Mouse (Mus musculus): Measurements from ENCODE around the gene Zdhhc16.
"Not testable (repeated sequence)": the region's sequence is repeated elsewhere in the genome, so short reads cannot be mapped to it uniquely, and the experiment has no call there.

The Zdhhc16 gene

DNA sequence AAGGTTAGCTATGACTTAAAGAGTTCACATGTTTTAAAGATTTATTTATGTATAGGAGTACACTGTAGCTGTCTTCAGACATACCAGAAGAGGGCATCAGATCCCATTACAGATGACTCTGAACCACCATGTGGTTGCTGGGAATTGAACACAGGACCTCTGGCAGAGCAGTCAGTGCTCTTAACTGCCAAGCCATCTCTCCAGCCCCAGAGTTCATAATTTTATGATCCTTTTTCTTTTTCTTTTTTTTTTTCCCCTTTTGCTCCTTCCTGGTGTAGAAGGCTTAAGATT lies 18.7 kb upstream of the Zdhhc16 start:
- not testable (repeated sequence) for DNase-seq

DNA sequence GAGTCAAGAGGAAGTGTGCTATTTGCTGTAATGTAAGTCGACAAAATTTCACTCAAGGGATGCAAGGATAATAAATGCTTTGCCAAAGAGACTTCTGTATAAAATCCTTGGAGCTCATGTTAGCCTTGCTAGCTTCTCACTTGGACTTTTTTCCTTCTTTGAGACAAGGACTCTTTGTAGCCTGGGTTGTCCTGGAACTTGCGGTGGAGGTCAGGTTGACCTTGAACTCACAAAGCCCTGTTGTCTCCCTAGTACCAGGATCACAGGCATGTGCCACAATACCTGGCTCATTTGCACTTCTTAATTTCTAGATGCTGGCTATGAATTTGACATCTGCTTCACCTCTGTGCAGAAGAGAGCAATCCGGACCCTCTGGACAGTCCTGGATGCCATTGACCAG lies 18.0 kb upstream of the Zdhhc16 start:
- no peak for DNase-seq

DNA sequence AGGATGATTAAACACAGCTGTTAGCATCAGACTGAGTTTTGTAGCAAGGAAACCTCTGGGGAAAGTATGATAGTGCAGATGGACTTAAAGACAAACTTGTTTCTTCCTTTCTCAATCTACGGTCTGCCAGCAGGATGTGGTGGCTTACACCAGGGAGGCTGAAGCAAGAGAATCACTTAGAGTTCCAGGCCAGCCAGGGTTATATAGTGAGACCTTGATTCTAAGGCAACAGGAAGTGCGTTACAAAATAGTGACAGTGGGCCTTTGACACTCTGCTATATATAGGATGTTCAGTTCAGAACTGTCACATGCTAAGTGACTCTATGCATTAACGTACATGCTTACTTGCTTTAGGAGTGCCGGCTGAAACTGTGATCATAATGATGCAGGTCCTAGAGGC lies 16.4 kb upstream of the Zdhhc16 start:
- no peak for DNase-seq

DNA sequence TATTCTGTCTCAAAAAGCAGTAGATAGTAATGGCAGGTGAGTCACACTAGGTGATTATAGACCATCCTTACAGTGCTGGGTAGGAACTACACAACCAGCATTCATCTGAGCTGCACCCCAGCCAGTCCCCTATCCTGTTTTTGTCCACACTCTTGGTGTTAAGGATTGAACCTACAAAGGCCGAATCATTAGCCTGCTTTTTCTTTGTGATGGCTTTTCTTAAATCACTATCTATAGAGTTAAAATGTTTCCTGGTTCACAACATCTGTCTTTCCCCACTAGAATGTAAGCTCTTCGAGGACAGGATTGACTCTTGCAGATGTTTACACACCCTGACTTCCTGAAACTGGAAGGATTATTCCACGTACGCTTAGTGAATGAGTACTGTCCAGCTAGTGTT lies 13.8 kb upstream of the Zdhhc16 start:
- DNase-seq, result no peak

DNA sequence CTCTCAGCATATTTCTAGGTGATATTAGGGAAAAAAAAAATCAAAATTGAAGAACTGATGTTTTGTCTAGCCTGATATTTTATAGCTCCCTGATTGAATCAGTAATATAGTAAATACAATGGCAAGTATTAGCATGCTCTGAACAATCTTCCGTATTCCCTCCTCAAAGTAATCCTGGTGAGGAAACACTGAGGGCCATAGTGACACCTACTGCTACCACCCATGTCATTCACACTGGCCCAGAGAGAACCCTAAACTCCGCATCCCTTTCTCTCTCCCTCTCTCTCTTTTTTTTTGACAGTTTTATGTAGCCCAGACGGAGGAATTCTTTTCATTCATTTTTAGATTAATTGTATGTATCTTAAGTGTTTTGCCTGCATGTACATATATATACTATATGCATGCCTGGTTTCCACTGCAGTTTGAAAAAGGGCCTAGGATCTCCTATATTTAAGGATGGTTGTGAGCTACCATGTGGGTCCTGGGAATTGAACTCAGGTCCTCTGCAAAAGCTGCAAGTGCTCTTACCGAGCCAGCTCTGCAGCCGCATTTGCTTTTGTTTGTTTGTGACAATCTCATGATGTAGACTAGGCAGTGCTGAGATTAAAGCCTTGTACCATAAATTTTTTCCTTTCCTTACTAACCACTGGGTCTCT lies 12.7 kb upstream of the Zdhhc16 start:
- no peak for DNase-seq

DNA sequence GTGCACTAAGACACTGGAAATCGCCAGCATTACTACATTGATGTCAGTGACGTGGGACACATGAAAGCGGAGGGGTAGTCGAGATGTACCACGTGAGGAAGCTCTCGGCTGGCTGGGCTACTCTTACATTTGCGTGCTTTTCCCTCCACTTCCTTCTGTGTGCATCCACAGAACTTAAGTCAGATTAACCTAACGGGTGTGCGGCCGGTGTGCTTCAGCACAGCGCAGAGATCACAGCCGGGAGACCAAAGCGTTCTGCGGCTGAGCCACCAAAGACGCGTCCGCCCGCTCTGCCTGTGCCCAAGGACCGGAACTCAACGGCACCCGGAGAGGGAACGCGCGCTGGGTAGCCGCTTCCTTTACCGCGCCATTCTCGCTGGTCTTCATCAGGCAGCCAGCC lies 594 bp upstream of the Zdhhc16 start:
- DNase-seq, result no peak

DNA sequence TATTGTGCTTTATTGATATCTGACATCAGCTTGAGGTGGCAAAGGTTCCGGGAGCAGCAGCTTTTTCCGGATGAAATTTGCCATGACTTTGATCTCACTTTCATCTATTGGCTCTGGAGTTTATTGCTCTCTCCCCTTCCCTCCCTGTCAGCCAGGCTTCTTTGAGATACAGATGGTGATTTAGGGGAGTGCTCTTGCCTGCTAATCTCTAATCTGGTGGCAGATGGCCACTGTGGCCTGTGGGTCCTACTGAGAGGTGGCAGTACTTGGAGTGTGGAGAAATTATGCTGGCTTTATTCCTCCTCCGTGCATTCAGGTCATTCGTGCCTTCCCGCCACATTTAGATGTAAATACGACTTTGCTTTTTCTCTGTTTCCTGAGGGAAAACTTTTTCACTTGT lies 844 bp downstream of the Zdhhc16 start:
- no peak for DNase-seq

DNA sequence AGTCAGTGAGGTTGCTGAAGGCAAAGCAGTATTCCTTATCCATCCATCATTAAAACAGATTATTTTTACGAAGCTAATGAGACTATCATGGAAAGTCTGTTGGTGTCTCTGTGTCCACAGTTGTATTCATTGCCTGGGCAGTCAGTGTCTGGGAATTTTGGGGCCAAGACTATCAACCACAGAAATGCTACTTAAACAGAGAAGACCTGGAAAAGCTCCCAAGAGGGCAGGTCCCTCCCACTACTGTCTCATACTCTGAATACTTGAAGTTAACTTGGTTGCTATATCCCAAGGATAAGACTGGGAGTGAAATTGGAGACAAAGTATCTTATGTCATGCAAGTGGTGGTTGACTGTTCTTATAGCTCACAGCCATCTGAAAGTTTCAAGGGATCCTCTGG lies 2.6 kb downstream of the Zdhhc16 start:
- no peak for DNase-seq

DNA sequence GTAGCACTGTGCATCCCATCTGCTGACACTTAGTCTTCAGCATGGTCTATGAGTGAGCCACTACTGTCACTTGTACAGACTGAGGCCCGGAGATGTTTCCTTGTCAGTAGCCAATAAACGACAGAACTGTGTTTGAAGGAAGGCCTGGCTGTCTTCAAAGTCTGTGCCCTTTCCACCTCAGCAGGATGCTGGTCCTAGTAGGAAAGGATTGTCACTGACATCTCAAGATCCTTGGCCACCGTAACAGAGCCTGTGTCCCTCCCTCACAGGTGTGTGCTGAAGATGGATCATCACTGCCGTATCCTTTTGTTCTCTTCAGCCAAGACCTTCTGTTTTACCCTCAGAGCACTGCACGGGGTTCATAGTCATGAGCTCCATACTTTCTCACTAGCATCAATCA lies 5.3 kb downstream of the Zdhhc16 start:
- no peak for DNase-seq

DNA sequence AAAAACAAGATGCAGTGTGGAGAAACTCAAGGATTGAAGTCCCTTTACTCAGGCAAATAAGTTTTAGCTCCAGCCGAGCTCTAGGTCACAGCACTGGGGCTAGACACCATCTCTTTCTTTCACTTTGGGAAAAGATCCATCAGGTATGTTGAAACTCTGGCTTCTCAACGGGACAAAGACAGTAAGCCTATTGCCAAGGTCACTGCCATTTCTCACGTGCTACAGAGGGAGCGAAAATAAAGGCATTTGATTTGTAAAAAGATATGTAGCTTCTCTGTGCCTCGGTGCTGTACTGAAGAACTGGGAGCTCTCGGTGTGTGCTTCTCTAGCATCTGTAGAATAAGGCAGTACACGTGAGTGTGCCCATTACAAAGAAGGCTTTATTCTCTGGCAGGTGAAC lies 10.6 kb downstream of the Zdhhc16 start:
- no peak for DNase-seq

DNA sequence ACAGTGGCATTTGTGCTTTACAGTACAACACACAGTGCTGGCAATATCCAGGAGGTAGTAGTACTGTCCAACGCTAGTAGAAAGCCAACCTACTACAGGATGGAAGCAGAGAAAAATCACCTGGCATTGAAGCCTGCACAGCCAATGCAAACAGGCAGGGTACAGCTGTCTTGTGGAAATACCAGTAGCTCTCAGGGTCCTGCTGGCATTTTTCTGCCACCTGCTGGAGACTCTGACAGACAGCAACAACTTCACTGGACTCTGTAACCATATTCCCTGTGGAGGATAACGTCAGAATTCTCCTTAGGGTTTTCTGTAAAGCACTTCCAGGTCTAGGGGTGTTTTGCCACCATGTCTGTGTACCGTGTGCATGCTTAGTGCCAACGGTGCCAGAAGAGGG lies 19.0 kb downstream of the Zdhhc16 start:
- DNase-seq, result peak; percentile 22

DNA sequence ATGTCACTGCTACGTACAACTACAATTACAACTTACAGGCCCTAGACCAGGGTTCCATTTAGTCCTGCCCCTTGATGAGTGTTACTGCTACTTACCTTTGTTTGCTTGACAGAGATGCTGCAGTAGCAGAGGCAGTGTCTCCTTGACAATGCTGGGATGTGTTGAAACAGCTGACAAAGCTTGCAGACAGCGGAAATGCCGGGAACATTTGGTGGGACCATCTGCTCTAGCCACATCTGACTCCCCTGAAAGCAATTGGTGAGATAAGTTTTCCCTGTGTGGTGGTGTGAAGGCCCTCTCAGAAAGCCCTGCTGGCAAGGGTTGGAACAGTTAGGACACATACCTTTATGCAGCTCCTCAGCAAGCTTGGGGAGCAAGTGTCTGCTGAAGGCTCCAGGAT lies 20.3 kb downstream of the Zdhhc16 start:
- no peak for DNase-seq

DNA sequence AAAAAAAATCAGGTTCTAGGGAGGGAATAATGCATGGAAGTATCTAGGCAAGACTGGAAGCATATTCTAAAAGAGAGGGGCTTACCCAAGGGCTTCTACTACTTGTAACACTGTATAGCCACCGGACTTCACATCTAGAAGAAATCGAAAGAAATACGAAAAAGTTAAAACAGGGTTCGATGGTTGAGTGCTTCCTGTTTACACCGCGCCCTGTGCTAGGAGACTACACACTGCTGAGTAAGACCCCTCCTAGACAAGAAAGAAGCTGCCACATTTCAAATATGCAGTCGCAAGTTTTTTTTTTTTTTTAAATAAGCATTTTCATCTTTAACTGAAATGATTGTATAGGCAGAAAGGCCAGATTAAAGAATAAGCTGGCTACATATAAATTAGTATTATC lies 36.3 kb downstream of the Zdhhc16 start:
- DNase-seq, result peak; percentile 18

DNA sequence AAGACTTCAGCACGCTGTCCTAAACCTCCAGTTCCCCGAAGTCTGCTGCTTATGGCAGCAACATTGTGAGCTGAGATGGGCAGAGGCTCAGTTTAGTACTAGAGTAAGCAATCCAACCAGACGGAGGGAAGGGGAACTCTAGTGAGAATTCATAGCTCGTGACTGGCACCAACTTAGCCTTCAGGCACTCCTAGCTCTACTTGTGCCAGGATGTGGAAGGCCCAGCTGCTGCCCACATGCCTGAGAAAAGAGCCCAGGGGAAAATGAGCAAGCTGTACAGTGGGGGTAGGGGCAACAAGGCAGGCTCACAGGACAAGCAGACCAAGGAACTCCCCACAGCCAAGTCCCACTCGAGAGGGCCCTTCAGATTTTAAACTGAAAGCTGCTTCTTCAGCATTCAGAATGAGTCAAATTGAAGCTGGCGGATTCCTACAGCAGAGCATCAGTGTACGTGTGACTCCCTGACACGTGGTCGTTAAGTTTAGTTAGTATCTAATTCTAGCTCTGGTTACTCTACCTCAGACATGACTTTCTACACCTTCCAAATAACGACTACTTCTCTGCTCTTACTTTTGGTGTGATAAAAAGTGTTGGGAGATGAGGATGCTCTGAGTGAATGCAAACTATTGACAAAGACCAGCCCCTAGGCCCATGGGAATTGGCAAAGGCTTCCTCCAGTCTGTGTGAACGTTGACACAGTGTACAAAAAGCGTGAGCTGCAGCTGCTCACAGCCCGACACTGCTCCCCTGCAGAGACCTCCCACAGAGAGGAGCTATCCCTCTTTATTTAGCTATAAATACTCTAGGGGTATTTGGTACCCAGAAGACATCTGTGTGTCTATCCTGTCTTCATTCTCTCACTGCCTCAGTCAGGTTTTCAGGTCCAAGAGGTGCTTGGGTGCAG lies 40.9 kb downstream of the Zdhhc16 start:
- DNase-seq, result no peak

DNA sequence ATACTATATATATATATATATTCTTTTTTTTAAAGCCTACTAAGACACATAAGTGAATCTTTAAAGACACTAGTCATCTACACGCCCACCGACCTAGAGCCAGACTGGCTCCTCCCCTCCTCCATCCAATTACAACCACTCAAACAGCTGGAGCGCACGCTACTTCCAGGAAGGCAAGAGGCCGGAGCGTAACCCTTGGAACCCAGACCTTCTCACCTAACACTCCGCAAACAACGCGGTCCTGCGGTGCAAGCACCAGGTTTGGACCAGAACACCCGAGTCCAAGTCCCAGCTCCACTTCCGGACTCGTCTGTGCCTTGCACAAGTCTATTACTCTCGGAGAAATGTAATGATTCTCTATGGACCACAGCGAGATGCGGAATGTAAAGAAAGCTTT lies 47.1 kb downstream of the Zdhhc16 start:
- DNase-seq, result peak; percentile 48

DNA sequence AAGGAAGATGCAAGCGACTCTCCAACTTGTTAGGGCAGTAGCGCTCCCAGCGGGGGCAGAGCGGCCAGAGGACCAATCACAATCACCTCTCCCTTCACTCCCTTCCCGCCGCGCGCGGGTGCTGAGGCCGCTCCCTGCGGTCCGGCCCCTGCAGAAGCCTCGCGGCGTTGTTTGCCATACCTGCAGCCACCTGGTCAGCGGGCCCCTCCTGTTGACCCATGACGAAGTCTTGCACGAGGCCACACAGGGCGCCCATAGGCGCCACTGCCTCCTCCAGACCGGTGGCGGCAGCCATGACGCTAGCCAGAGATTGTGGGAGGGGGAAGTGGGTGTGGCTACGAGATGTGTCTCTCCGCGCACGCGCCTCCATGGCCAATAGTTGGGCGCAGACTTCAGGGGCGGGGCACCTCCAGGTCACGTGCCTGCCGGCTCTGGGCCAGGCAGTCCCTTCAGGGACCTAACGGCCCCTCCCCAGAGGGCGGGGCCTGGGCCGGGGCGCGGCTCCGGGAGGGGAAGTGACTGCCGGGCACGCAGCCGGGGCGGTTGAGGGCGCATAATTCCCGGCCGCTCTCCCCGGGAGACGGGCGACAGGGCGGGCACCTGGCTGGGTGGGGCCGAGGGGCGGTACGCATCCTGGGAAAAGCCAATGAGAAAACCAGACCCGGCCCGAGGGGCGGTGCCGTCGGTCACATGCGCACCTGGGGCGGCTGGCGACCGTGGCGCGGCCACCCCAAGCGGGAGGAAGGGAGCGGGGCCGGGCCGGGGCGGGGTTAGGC lies 47.7 kb downstream of the Zdhhc16 start, which contains the start of gene Mms19:
Gene Mms19, minus strand, starts transcription at position 339 of the 776 bp plus-strand sequence.
- peak; percentile 99 for DNase-seq

DNA sequence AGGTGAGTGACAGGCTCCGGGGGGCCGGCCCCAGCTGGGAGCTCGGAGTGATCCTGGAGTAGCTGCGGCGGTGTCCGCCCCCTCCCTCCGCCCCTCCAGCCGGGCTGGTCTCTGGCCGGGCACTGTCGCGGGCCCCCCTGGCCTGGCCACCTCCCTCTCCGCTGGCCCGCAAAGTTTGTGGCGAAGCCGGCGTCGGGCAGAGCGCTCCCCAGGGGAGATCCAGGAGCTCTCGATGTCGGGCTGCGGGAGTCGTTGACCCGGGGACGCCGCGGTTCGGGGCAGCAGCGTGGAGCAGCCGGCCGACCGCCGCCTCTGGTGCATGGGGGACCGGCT lies 48.3 kb downstream of the Zdhhc16 start, which contains the start of gene Ubtd1:
Gene Ubtd1, plus strand, starts transcription at position 169 of the 333 bp plus-strand sequence.
- no peak for DNase-seq

DNA sequence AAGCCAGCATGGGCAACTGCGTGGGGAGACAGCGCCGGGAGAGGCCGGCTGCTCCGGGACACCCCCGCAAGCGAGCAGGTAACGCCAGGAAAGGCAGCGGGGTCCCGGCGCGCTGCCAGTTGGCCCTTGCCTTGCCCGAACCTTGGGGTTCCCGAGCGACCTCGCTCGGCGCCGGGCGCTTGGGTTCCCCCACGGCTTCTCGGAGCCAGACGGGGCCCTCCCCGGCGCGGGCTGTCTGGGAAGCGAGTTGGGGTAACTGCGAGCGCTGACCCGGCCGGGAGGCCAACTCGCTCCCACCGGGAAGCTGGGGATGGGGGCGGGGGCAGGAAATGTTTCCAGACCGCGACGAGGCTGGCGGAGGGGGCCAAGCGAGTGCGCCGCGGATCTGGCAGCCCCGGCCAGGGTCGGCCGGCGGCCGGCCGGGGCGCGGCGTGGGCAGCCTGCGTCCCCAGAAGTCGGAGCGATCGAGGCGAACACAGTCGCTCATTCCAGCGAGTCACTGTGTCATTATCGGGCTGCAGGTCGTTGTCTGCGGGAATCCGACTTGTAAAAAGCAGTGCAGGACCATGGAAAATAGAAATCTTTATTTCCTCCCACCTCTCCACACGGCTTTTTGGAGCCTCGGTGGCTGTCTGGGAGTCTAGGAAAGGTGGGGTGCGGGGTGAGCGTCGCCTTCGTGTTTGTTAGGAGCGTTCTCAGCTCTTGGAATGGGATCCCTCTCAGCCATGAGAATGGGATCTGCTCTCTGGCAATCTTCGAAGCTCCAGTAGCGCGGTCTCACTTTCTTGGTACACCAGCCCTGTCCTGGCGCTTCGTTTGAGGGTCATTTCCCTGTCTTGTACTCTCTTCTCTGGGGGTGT lies 48.9 kb downstream of the Zdhhc16 start:
- DNase-seq, result peak; percentile 64

DNA sequence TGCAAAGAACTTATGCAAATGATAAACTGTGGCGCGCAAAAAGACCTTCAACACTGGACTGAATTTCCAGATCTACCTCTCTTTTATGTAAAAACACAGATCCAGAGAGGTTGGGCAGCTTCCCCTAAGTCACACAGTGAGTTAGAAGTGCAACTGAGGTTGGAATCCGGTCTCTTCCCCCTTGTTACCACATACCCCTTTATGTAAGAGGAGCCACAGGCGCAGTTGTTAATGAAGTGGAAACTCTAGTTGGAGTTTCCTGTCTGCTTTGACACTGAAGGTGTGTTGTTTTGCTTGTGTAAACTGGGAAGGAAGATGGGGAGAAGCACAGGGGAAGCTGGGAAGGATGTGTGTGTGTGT lies 49.5 kb downstream of the Zdhhc16 start:
- DNase-seq, result peak; percentile 13

DNA sequence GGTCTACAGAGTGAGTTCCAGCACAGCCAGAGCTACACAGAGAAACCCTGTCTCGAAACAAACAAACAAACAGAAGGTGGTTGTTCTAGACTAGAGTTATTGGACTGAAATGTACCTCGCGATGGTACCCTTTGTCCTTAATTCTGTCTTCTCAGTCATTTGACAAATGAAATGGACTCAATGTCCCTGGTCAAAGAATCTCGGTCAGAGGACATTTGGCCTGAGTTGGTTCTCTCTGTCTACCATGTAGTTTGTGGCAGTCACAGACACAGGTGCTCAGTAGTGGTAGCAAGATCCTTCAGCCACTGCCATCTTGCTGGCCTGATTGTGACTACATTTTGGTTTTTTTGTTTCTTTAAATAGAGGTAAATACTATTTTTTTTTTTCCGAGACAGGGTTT lies 52.7 kb downstream of the Zdhhc16 start:
- no peak for DNase-seq

DNA sequence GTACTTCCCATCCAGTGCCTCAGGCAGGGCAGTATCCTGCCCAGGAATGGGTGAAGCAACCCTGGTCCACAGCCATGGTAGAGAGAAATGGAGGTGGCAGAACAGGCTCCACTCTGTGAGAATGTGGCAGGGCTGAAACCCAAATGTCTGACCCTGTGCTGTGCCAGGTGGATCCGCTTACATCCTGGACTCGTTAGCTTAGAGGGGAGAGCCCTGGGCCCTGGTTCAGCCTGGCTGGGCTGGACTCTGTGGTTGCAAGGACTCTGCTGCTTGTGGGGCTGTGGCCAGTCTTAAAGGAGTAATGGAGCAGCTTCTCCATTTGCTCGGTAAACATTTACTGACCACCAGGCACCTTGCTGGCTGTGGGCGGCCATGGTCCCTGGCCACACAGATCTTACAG lies 53.9 kb downstream of the Zdhhc16 start:
- DNase-seq, result no peak

DNA sequence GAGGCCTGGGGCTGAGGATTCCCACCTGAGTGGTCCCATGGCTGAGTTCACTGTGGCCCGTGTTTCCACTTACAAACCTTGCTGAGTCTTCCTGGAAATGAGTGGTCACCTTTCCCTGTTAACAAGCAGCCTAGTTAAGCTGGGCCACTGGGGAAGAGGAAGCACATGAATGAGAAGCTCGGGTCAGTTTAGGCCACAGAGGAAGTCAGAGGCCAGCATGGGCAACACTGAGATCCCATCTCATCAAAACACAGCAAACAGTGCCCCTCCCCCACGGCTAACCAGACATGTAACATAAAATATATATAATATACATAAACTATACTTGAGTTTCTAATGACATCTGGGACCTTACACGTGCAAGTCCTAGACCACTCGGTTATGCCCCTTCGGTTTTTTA lies 56.5 kb downstream of the Zdhhc16 start:
- DNase-seq, result no peak

DNA sequence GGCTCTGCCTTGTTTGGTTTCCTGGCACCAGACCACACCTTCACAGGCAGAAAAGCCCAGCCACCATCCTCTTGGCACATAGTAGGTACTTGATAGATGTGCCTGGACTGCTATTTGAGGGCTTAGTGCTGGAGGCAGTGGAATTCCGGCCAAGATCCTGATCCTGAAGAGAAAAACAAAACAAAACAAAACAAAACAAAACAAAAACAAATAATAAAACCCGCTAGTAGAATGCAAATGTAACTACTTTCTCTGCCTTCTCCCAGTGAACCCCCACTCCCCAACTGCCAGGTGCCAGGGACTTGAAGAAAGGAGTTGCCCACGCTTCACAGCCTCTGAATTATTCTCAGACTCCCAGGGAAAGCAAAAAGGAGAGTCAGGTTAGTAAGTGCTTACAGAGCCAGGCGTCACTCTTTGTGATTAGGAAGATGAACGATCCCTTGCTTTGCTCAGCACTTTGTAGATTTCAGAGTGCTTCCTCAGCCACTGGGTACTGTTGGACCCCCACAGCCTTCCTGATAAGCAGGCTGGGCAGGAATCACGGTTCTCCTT lies 58.7 kb downstream of the Zdhhc16 start:
- no peak for DNase-seq

All from thymus, postnatal 14 days (tissue).